8 mouse cellular contexts compared by ENCODE assay signal in genomic region chr4:43957292-43957845, GRCm38 (mm10). TPM values are rescaled to one million over a fixed set of nuclear protein-coding genes. Genes with fewer than 3 reads are reported as not detected.
DNase-seq lines count a peak whose midpoint lies in the region; ATAC-seq and TF ChIP-seq lines count a peak whose summit lies in the region.

Glipr2 (plus strand) TSS chr4:43957401.

- H3K4me3 ChIP-seq in embryonic facial prominence, embryonic 10.5 days, result peak within 1 kb of the TSS; percentile 72
- H3K4me3 ChIP-seq in intestine, embryonic 16.5 days (ENCODE audit: low read length), result peak within 1 kb of the TSS; percentile 61
- H3K4me3 ChIP-seq in limb, embryonic 14.5 days (replicated peaks; ENCODE audit: low read length), result peak within 1 kb of the TSS; percentile 53
- H3K4me3 ChIP-seq in midbrain, embryonic 15.5 days, result peak within 1 kb of the TSS; percentile 73

- DNase-seq in cerebellum, adult 9-11 months, result peak; percentile 8
- DNase-seq in cerebellum, adult 11-12 months, result no peak
- DNase-seq in embryonic facial prominence, embryonic 10.5 days (ENCODE audit: low spot score), result peak; percentile 95
- DNase-seq in gonadal fat pad, adult 2 months (ENCODE audit: low read depth), result no peak
- peak; percentile 92 for DNase-seq in limb, embryonic 14.5 days (ENCODE audit: low spot score)
- peak; percentile 68 to 85 for DNase-seq in spleen, adult 18-20 months

- peaks cover 34% of the 10 kb centered on the region for H3K27me3 ChIP-seq in embryonic facial prominence, embryonic 10.5 days (replicated peaks; ENCODE audit: low read depth, poor library complexity, severe bottlenecking)
- no peaks in the 10 kb centered on the region for H3K27me3 ChIP-seq in intestine, embryonic 16.5 days (replicated peaks; ENCODE audit: control insufficient read depth, insufficient read depth, low read length)
- H3K27me3 ChIP-seq in limb, embryonic 14.5 days (ENCODE audit: control insufficient read depth, insufficient read depth, low read length), result no peaks in the 10 kb centered on the region
- 0 out of 2 replicates have a peak, but pooled peaks cover 5% of the 10 kb centered on the region for H3K27me3 ChIP-seq in midbrain, embryonic 15.5 days (replicated peaks)

- H3K36me3 ChIP-seq in embryonic facial prominence, embryonic 10.5 days (replicated peaks), result no peaks in the 10 kb centered on the region
- no peaks in the 10 kb centered on the region for H3K36me3 ChIP-seq in intestine, embryonic 16.5 days (ENCODE audit: control insufficient read depth, insufficient read depth, low read length)
- no peaks in the 10 kb centered on the region for H3K36me3 ChIP-seq in limb, embryonic 14.5 days (ENCODE audit: control insufficient read depth, insufficient read depth, low read length)
- no peaks in the 10 kb centered on the region for H3K36me3 ChIP-seq in midbrain, embryonic 15.5 days (replicated peaks)

- WGBS in embryonic facial prominence, embryonic 10.5 days, result under 1% methylated on average over 45 of the region's 45 CpGs
- WGBS in intestine, embryonic 16.5 days, result under 1% methylated on average over 45 of the region's 45 CpGs
- WGBS in limb, embryonic 14.5 days, result under 1% methylated on average over 45 of the region's 45 CpGs
- WGBS in midbrain, embryonic 15.5 days, result under 1% methylated on average over 45 of the region's 45 CpGs

- H3K27ac ChIP-seq in embryonic facial prominence, embryonic 10.5 days (replicated peaks), result peak within 1 kb of the TSS; percentile 90
- H3K27ac ChIP-seq in intestine, embryonic 16.5 days (ENCODE audit: low read length), result peak within 1 kb of the TSS; percentile 86
- peak within 1 kb of the TSS; percentile 78 for H3K27ac ChIP-seq in limb, embryonic 14.5 days (replicated peaks; ENCODE audit: low read depth, low read length)
- H3K27ac ChIP-seq in midbrain, embryonic 15.5 days, result peak within 1 kb of the TSS; percentile 69

- no peak for TF ChIP-seq POLR2A in limb, embryonic 14.5 days (IDR thresholded peaks at IDR 0.05; ENCODE audit: borderline replicate concordance, extremely low read depth, insufficient read depth, insufficient read length)

- H3K9me3 ChIP-seq in embryonic facial prominence, embryonic 10.5 days, result no peaks in the 10 kb centered on the region
- H3K9me3 ChIP-seq in intestine, embryonic 16.5 days (ENCODE audit: control insufficient read depth, low read length), result no peaks in the 10 kb centered on the region
- H3K9me3 ChIP-seq in limb, embryonic 14.5 days (ENCODE audit: control insufficient read depth, low read length), result no peaks in the 10 kb centered on the region
- no peaks in the 10 kb centered on the region for H3K9me3 ChIP-seq in midbrain, embryonic 15.5 days

- H3K4me1 ChIP-seq in embryonic facial prominence, embryonic 10.5 days, result peaks cover 31% of the 10 kb centered on the region
- H3K4me1 ChIP-seq in intestine, embryonic 16.5 days (ENCODE audit: control insufficient read depth, insufficient read depth, low read length), result peaks cover 30% of the 10 kb centered on the region
- peaks cover 15% of the 10 kb centered on the region for H3K4me1 ChIP-seq in limb, embryonic 14.5 days (ENCODE audit: control insufficient read depth, insufficient read depth, low read length)
- H3K4me1 ChIP-seq in midbrain, embryonic 15.5 days, result peaks cover 17% of the 10 kb centered on the region

- peak; percentile 86 for ATAC-seq in intestine, embryonic 16.5 days
- peak; percentile 94 for ATAC-seq in limb, embryonic 14.5 days (ENCODE audit: low FRiP score, low read depth)
- peak; percentile 89 for ATAC-seq in midbrain, embryonic 15.5 days (replicated peaks)

- H3K9ac ChIP-seq in intestine, embryonic 16.5 days (ENCODE audit: low read depth, low read length), result peak within 1 kb of the TSS; percentile 70
- H3K9ac ChIP-seq in limb, embryonic 14.5 days (ENCODE audit: low read depth, low read length, severe bottlenecking), result peak within 1 kb of the TSS; percentile 53
- peak within 1 kb of the TSS; percentile 74 for H3K9ac ChIP-seq in midbrain, embryonic 15.5 days

- H3K4me2 ChIP-seq in intestine, embryonic 16.5 days (ENCODE audit: low read depth, low read length), result peak within 1 kb of the TSS; percentile 98
- peak within 1 kb of the TSS; percentile 64 for H3K4me2 ChIP-seq in limb, embryonic 14.5 days (replicated peaks; ENCODE audit: low read depth, low read length, severe bottlenecking)
- H3K4me2 ChIP-seq in midbrain, embryonic 15.5 days, result peak within 1 kb of the TSS; percentile 98

RNA-seq across cellular contexts. Expression of gene Glipr2, which starts in this region (rescaled TPM):
- polyA plus RNA-seq in embryonic facial prominence, embryonic 10.5 days (2016; fragmentation: Nextera tagmentation; extraction: Ambion mirVana), result 55.8 and 75.8 TPM in 2 replicates
- polyA plus RNA-seq in gonadal fat pad, adult 2 months (2012; rRNA removed), result 8.4 and 10.2 TPM in 2 replicates
- polyA plus RNA-seq in intestine, embryonic 16.5 days (2015; fragmentation: Nextera tagmentation; extraction: Ambion mirVana), result 69.4 and 78.5 TPM in 2 replicates
- polyA plus RNA-seq in limb, embryonic 14.5 days (2012; rRNA removed), result 67.0 and 71.9 TPM in 2 replicates
- polyA plus RNA-seq in limb, embryonic 14.5 days (2014; fragmentation: Nextera tagmentation; extraction: Ambion mirVana), result 108 and 121 TPM in 2 replicates
- 28.6 and 29.2 TPM in 2 replicates for polyA plus RNA-seq in midbrain, embryonic 15.5 days (2015; fragmentation: Nextera tagmentation; extraction: Ambion mirVana)

Comparison
In these comparisons a context has a peak if more than half of its experiments do, and no peak if none do; other contexts are left out.
1. DNase-seq: peak in cerebellum, adult 9-11 months (single experiment), embryonic facial prominence, embryonic 10.5 days (single experiment), limb, embryonic 14.5 days (single experiment) and spleen, adult 18-20 months (2 of 2); none in cerebellum, adult 11-12 months (single experiment) and gonadal fat pad, adult 2 months (single experiment).
2. Peak in every context shown above with its lines, with median percentiles within 50 percentile points of each other: H3K27ac ChIP-seq, H3K4me3 ChIP-seq, ATAC-seq, H3K4me2 ChIP-seq and H3K9ac ChIP-seq.